Mouse (Mus musculus) induced T-regulatory cell, adult 2 months (primary cell): ENCODE measurements around the gene Pip4k2a.
A peak's percentile ranks its signal among the peaks of the same experiment; 100 is the strongest.

ENCODE experiments used
- DNase-seq: peaks from one replicate; pipeline ENCODE4 v3.0.0-alpha.2; 2012; ENCODE audit warnings: low read depth

Gene Pip4k2a

GRCm38 (mm10) chr2:18979675-18980074 is 18.3 kb downstream of the Pip4k2a start:
- no peak for DNase-seq

GRCm38 (mm10) chr2:18979046-18979445 is 18.9 kb downstream of the Pip4k2a start:
- DNase-seq = no peak

- DNase-seq = no peak
Observed at GRCm38 (mm10) chr2:18977201-18977805, 20.6 kb downstream of the Pip4k2a start.

- DNase-seq = no peak
Observed at GRCm38 (mm10) chr2:18976175-18976574, 21.8 kb downstream of the Pip4k2a start.

- no peak for DNase-seq
Observed at GRCm38 (mm10) chr2:18974882-18975645, 22.9 kb downstream of the Pip4k2a start.

- no peak for DNase-seq
Observed at GRCm38 (mm10) chr2:18971564-18971963, 26.4 kb downstream of the Pip4k2a start.

- no peak for DNase-seq
Observed at GRCm38 (mm10) chr2:18970461-18970860, 27.5 kb downstream of the Pip4k2a start.

GRCm38 (mm10) chr2:18969066-18969681 is 28.8 kb downstream of the Pip4k2a start:
- DNase-seq = no peak

GRCm38 (mm10) chr2:18967451-18968063 is 30.4 kb downstream of the Pip4k2a start:
- DNase-seq = no peak

GRCm38 (mm10) chr2:18966566-18966965 is 31.4 kb downstream of the Pip4k2a start:
- DNase-seq = no peak

- DNase-seq = no peak
Observed at GRCm38 (mm10) chr2:18965950-18966349, 32.0 kb downstream of the Pip4k2a start.

- DNase-seq = no peak
Observed at GRCm38 (mm10) chr2:18965108-18965507, 32.8 kb downstream of the Pip4k2a start.

- no peak for DNase-seq
Observed at GRCm38 (mm10) chr2:18963286-18964040, 34.5 kb downstream of the Pip4k2a start.

- no peak for DNase-seq
Observed at GRCm38 (mm10) chr2:18962502-18962901, 35.4 kb downstream of the Pip4k2a start.

GRCm38 (mm10) chr2:18960376-18960973 is 37.5 kb downstream of the Pip4k2a start:
- no peak for DNase-seq

- peak; percentile 59 for DNase-seq
Observed at GRCm38 (mm10) chr2:18959558-18959957, 38.4 kb downstream of the Pip4k2a start.

- peak; percentile 84 for DNase-seq
Observed at GRCm38 (mm10) chr2:18959008-18959407, 38.9 kb downstream of the Pip4k2a start.

GRCm38 (mm10) chr2:18958501-18958900 is 39.4 kb downstream of the Pip4k2a start:
- DNase-seq = peak; percentile 84

- no peak for DNase-seq
Observed at GRCm38 (mm10) chr2:18958044-18958443, 39.9 kb downstream of the Pip4k2a start.

GRCm38 (mm10) chr2:18957459-18957858 is 40.5 kb downstream of the Pip4k2a start:
- peak; percentile 71 for DNase-seq

- DNase-seq = no peak
Observed at GRCm38 (mm10) chr2:18956945-18957344, 41.0 kb downstream of the Pip4k2a start.

GRCm38 (mm10) chr2:18956424-18956823 is 41.5 kb downstream of the Pip4k2a start:
- no peak for DNase-seq
